Mouse (Mus musculus): Measurements from ENCODE around the gene Sc5d. TPM values are rescaled to one million over a fixed set of nuclear protein-coding genes. Genes with fewer than 3 reads are reported as not detected.

Sc5d gene
- total and polyA plus RNA-seq, 3 experiments, result 23.3 to 111 (median 77.4) TPM

GRCm38 (mm10) chr9:42229465-42230110, 34.5 kb downstream of the Sc5d start:
- Histone ChIP-seq H3K27me3 (replicated peaks) (no peaks in the 10 kb centered on the region), H3K27ac (ENCODE audit: insufficient read depth, low read depth) (no peak overlapping the region), H3K4me2 (ENCODE audit: insufficient read depth, low read depth, poor library complexity, severe bottlenecking) (peak overlapping the region; percentile 17; the same call in 1 of the 2 replicates), H3K9me3 (replicated peaks; ENCODE audit: low read length) (no peaks in the 10 kb centered on the region), H3K79me2 (replicated peaks; ENCODE audit: control insufficient read depth, extremely low read depth, insufficient read depth, poor library complexity, severe bottlenecking) (no peaks in the 10 kb centered on the region), H3K4me1 (ENCODE audit: control insufficient read depth in 1 of 2, insufficient read depth in 2 of 2) (no peaks in the 10 kb centered on the region), H3K9ac (ENCODE audit: insufficient read depth, low read depth) (no peak overlapping the region), H3K4me3 (replicated peaks in 1 of 3; ENCODE audit: low read depth in 2 of 3, low read length in 2 of 3, poor library complexity in 1 of 3) (no peak overlapping the region), H3K36me3 (replicated peaks in 1 of 2; ENCODE audit: control insufficient read depth in 1 of 2, insufficient read depth in 1 of 2, low read length in 1 of 2) (no peaks in the 10 kb centered on the region)
- in situ Hi-C loops (cut with MboI; ENCODE audit: low pct_ligation_motif_present, low pct_unique_long_range_greater_than_20kb, low sequenced_read_pairs) (no loop called here), dilution Hi-C loops (cut with MboI; ENCODE audit: extremely low pct_ligation_motif_present, extremely low pct_unique_long_range_greater_than_20kb, low sequenced_read_pairs) (no loop called here)
- no peak for TF ChIP-seq TCF12 (IDR thresholded peaks at IDR 0.05; ENCODE audit: low read depth, low read length)
- TF ChIP-seq ELF1 (IDR thresholded peaks at IDR 0.05; ENCODE audit: low read depth, low read length), result no peak
- DNase-seq (ENCODE audit: extremely low read depth), result no peak

- DNase-seq (ENCODE audit: extremely low read depth), result no peak
- no peaks in the 10 kb centered on the region for H3K36me3 ChIP-seq (replicated peaks in 1 of 2; ENCODE audit: control insufficient read depth in 1 of 2, insufficient read depth in 1 of 2, low read length in 1 of 2)
- H3K27me3 ChIP-seq (replicated peaks), result no peaks in the 10 kb centered on the region
- no peak for TF ChIP-seq MAX (IDR thresholded peaks at IDR 0.05; ENCODE audit: low read length)
- no peak for TF ChIP-seq MYC (IDR thresholded peaks at IDR 0.05; ENCODE audit: low read depth, low read length)
- TF ChIP-seq GABPA (IDR thresholded peaks at IDR 0.05; ENCODE audit: insufficient replicate concordance, low read depth, low read length), result no peak
- TF ChIP-seq JUN (IDR thresholded peaks at IDR 0.05; ENCODE audit: insufficient read depth, low read depth, low read length), result no peak
- no peak for TF ChIP-seq POLR2AphosphoS2 (IDR thresholded peaks at IDR 0.05; ENCODE audit: low read depth, low read length)
- TF ChIP-seq ZC3H11A (IDR thresholded peaks at IDR 0.05; ENCODE audit: low read depth, low read length), result no peak
- no peak for TF ChIP-seq JUND (conservative IDR thresholded peaks at IDR 0.05; ENCODE audit: low read depth, low read length)
- no peak for TF ChIP-seq EP300 (IDR thresholded peaks at IDR 0.05; ENCODE audit: low read length)
- no peak for TF ChIP-seq KAT2A (IDR thresholded peaks at IDR 0.05; ENCODE audit: insufficient replicate concordance, low read length)
- no peak overlapping the region for H3K4me2 ChIP-seq (ENCODE audit: insufficient read depth, low read depth, poor library complexity, severe bottlenecking)
- H3K9ac ChIP-seq (ENCODE audit: insufficient read depth, low read depth), result no peak overlapping the region
- H3K4me3 ChIP-seq (replicated peaks in 1 of 3; ENCODE audit: low read depth in 2 of 3, low read length in 2 of 3, poor library complexity in 1 of 3), result no peak overlapping the region
- dilution Hi-C loops (cut with MboI; ENCODE audit: extremely low pct_ligation_motif_present, extremely low pct_unique_long_range_greater_than_20kb, low sequenced_read_pairs), result no loop called here
- in situ Hi-C loops (cut with MboI; ENCODE audit: low pct_ligation_motif_present, low pct_unique_long_range_greater_than_20kb, low sequenced_read_pairs), result no loop called here
- no peak overlapping the region for H3K27ac ChIP-seq (ENCODE audit: insufficient read depth, low read depth)
- H3K79me2 ChIP-seq (replicated peaks; ENCODE audit: control insufficient read depth, extremely low read depth, insufficient read depth, poor library complexity, severe bottlenecking), result no peaks in the 10 kb centered on the region
- H3K4me1 ChIP-seq (ENCODE audit: control insufficient read depth in 1 of 2, insufficient read depth in 2 of 2), result no peaks in the 10 kb centered on the region
- no peaks in the 10 kb centered on the region for H3K9me3 ChIP-seq (replicated peaks; ENCODE audit: low read length)
Measured at GRCm38 (mm10) chr9:42227804-42228203, 36.3 kb downstream of the Sc5d start.

GRCm38 (mm10) chr9:42219001-42219660, 44.9 kb downstream of the Sc5d start:
- DNase-seq (ENCODE audit: extremely low read depth), result no peak
- Histone ChIP-seq H3K36me3 (replicated peaks in 1 of 2; ENCODE audit: control insufficient read depth in 1 of 2, insufficient read depth in 1 of 2, low read length in 1 of 2) (no peaks in the 10 kb centered on the region), H3K27ac (ENCODE audit: insufficient read depth, low read depth) (no peak overlapping the region), H3K4me2 (ENCODE audit: insufficient read depth, low read depth, poor library complexity, severe bottlenecking) (no peak overlapping the region), H3K9ac (ENCODE audit: insufficient read depth, low read depth) (no peak overlapping the region), H3K4me3 (replicated peaks in 1 of 3; ENCODE audit: low read depth in 2 of 3, low read length in 2 of 3, poor library complexity in 1 of 3) (no peak overlapping the region), H3K4me1 (ENCODE audit: control insufficient read depth in 1 of 2, insufficient read depth in 2 of 2) (peaks cover 0 to 4% of the 10 kb centered on the region in 2 experiments; a peak in 2 of 4 replicates), H3K9me3 (replicated peaks; ENCODE audit: low read length) (no peaks in the 10 kb centered on the region), H3K27me3 (replicated peaks) (no peaks in the 10 kb centered on the region), H3K79me2 (replicated peaks; ENCODE audit: control insufficient read depth, extremely low read depth, insufficient read depth, poor library complexity, severe bottlenecking) (no peaks in the 10 kb centered on the region)
- in situ Hi-C loops (cut with MboI; ENCODE audit: low pct_ligation_motif_present, low pct_unique_long_range_greater_than_20kb, low sequenced_read_pairs) (no loop called here), dilution Hi-C loops (cut with MboI; ENCODE audit: extremely low pct_ligation_motif_present, extremely low pct_unique_long_range_greater_than_20kb, low sequenced_read_pairs) (no loop called here)
- TF ChIP-seq POLR2A (IDR thresholded peaks at IDR 0.05; ENCODE audit: low read depth, low read length), result no peak
- no peak for TF ChIP-seq GABPA (IDR thresholded peaks at IDR 0.05; ENCODE audit: insufficient replicate concordance, low read depth, low read length)
